Mouse (Mus musculus) embryonic fibroblast, embryonic 13.5 days (primary cell): ENCODE results near the gene Ints5. TPM values are rescaled to one million over a fixed set of nuclear protein-coding genes. Genes with fewer than 3 reads are reported as not detected.

Experiments used
- H3K27ac ChIP-seq: 2 replicates; pipeline ENCODE4 v1.5.1; 2012; ENCODE audit warnings: low read length, control low read depth, inconsistent platforms; ENCODE audit not compliant: insufficient read depth
- H3K4me1 ChIP-seq: 2 replicates; pipeline ENCODE4 v1.6.1; 2011; ENCODE audit warnings: low read length; ENCODE audit not compliant: control insufficient read depth, insufficient read depth
- H3K4me3 ChIP-seq: 2 replicates; pipeline ENCODE4 v1.5.1; 2011; ENCODE audit warnings: mild to moderate bottlenecking, control low read depth, low read length; ENCODE audit not compliant: insufficient read depth
- CTCF ChIP-seq: IDR thresholded peaks from 2 replicates; pipeline ENCODE4 v1.5.1; 2011; ENCODE audit warnings: mild to moderate bottlenecking, control low read depth, low read length, moderate library complexity, borderline replicate concordance; ENCODE audit not compliant: insufficient read depth
- POLR2A ChIP-seq: IDR thresholded peaks from 2 replicates; pipeline ENCODE4 v1.6.1; 2011; ENCODE audit warnings: low read depth, mild to moderate bottlenecking, control low read depth, low read length, moderate library complexity
- polyA plus RNA-seq: library from polyadenylated mRNA; stranded (reverse); fragments of >200 nt; gene quantifications from 2 replicates; pipeline ENCODE4 v1.2.4, GENCODE M21; 2011; ENCODE audit warnings: low read depth; ENCODE audit not compliant: missing spikeins, insufficient read length

Gene Ints5
- polyA plus RNA-seq: 20.2 and 23.1 TPM in 2 replicates

DNA sequence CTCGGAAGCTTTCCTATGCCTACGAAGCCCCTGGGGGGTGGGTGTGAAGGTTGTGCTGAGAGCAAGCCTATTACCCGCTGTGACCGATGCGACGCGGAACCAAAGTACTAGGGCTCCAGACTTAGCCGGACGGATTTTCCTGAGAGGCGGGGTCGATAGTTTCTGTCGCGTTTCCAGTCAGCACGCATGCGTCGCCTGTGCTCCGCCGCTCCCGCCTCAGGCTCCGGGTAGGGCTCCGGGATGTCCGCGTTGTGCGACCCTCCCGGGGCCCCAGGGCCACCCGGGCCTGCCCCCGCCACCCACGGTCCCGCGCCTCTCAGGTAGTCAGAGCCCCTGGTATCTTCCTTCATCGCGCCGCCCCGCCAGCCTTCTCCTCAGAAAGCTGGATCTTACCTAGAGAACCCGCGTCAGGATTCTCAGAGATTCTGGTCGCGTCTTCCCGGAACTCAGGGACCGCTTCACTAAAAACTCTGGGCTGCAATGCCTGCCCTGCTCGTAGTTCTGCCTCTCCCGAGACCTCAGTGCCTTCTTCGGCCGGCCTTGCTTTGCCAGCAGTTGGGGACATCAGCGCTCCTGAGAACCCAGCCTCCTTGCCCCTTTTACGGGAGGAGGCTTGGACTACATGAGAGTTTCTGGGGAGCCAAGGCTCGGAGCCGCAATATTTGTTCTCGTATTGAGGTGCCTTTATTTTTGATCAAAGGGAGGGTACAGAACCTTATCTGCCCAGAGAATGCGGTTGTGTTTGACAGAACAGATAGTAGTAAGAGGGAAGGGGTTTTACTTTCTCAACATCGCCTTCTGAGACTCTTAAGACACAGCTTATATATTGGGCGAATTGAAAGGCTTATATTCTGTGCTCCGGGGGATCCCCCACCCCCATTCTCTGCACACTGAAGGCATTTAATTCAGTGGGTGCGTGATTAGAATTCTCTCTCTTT, at the start of gene Ints5:
Gene Ints5 (plus strand): TSS at position 177 of the 938 bp plus-strand sequence.
- Histone ChIP-seq H3K4me3 (peak within 1 kb of the TSS; percentile 100), H3K4me1 (peaks cover 7% of the 10 kb centered on the region), H3K27ac (peak within 1 kb of the TSS; percentile 45)
- TF ChIP-seq POLR2A: peak; percentile 89
- no peak for TF ChIP-seq CTCF

DNA sequence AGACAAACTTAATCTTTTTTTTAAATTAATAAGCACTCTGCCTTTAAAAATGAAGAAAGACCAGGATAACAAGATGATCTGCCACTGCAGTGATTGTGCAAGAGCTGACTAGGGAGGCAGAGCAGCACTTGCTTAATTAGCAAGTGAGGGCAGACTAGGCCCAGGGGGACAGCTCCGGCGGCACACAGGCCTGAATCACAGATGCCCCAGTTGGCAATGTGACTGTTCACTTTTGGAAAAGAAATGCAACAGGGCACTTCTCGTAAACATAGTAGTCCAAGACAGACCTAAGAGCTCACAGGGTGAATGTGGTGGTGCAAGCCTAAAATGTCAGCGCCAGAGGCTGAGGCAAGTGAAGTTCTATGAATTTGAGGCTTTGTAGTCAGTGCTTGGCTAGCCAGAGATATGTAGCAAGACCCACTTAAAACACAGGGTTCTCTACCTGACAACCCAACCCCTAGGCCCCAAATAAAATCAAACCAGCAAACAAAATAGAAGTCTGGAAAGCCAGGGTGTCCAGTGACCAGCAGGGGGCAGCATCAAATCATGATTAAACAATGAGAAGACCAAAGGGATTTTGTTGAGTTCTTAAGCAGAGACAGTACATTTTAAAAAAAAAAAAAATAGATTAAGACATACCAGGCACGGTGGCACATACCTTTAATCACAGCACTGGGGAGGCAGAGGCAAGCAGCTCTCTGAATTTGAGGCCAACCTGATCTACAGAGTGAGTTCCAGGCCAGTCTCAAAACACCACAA, 48.3 kb upstream of the Ints5 start:
- H3K4me1 ChIP-seq: no peaks in the 10 kb centered on the region
- H3K27ac ChIP-seq: no peak overlapping the region
- H3K4me3 ChIP-seq: no peak overlapping the region
- TF ChIP-seq POLR2A (no peak), CTCF (0 out of 2 replicates have a peak, but pooled peaks have one; percentile 6)

DNA sequence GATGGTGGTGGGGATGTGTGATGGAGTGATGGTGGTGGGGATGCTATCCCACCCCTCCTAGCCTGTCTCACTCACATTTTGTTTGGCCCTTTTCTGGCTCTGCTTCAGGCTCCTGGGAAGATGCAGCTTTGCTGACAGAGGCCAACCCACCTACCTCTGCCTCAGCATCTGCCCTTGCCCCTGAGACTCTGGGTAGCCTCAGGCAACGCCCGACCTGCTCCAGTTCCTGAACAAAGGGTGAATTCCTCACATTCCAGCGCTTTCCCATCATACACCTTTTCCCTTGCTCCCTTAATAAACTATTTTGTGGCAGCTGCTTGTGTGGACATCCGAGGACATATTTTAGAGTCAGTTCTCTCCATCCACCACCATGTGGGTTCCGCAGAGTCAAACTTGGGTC, 44.4 kb upstream of the Ints5 start:
- TF ChIP-seq CTCF (no peak), POLR2A (no peak)
- H3K4me3 ChIP-seq: no peak overlapping the region
- H3K4me1 ChIP-seq: 0 out of 2 replicates have a peak, but pooled peaks cover 2% of the 10 kb centered on the region
- H3K27ac ChIP-seq: no peak overlapping the region

DNA sequence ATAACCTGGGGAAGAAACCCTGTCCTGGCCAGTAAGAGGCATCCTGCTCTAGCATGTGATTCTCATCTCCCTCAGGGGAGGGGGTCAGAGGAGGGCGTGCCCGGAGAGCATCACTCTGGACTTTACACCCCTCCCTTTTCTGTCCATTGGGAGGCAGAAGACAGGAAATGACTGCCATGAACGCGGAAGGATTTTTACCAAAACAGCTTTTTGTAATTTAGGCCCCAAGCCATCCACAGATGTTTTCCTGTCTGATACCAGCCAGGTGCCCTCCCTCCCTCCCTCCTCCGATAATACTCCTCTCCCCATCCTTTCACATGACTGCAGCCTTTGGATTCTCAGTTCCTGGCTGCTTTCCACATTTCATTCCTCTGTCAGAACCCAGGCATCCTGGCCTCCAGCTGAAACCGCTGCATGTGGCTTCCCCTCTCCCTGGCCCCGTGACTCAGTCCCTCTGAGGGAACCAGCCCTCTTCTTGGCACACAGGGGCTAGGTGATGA, 42.4 kb upstream of the Ints5 start, which contains the start of gene Lrrn4cl:
Gene Lrrn4cl (plus strand): TSS at position 367 of the 500 bp plus-strand sequence.
- Histone ChIP-seq H3K4me1 (0 out of 2 replicates have a peak, but pooled peaks cover 2% of the 10 kb centered on the region), H3K4me3 (no peak within 1 kb of the TSS), H3K27ac (peak within 1 kb of the TSS; percentile 64)
- no peak for TF ChIP-seq CTCF
- TF ChIP-seq POLR2A: peak; percentile 3; the same call in 1 of the 2 replicates

DNA sequence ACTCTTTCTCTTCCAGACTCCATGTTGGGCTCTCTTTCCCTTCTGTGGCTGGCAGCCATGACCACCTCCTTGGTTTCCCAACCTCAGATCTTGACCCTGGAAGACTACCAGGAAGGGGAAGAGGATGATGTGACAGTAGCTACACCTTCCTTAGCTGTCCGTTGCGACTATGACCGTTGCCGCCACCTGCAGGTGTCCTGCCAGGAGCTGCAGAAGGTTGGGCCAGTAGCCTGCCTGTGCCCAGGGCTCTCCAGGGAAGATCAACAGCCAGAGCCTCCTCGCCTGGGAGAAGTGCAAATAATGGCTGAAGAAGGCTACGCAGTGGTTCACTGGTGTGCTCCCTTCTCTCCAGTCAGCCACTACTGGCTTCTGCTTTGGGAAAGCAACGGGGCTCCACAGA, 41.2 kb upstream of the Ints5 start:
- TF ChIP-seq CTCF (no peak), POLR2A (no peak)
- Histone ChIP-seq H3K4me1 (0 out of 2 replicates have a peak, but pooled peaks cover 2% of the 10 kb centered on the region), H3K27ac (no peak overlapping the region), H3K4me3 (no peak overlapping the region)

DNA sequence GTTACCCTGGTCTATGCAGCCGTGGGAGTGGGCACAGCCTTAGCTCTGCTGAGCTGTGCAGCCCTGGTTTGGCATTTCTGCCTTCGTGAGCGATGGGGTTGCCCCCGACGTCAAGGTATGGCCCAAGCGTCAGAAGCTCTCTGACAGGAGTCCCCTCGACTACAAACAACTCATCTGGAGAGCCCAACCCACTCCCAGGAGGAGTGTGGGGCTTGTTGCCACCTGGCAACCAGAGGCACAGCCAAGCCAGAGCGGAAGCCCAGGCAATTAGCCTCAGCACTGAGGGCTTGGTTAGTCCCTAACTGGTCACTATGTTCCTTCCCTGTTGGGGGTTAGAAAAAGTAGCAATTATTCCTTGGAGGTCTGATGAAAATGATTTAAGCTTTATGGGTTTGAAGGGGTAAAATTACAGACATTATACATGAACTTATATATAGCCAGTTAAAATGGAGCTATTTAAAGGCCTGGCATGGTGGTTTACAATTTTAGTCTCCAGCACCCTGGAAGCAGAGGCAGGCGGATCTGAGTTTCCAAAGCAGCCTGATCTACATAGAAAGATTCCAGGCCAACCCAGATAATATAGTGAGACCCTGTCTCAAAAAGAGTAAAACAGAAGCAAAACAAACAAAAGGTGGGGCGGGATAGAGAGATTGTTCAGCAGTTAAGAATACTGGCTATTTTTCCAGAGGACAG, 40.4 kb upstream of the Ints5 start:
- TF ChIP-seq POLR2A: no peak
- TF ChIP-seq CTCF: no peak
- Histone ChIP-seq H3K4me1 (0 out of 2 replicates have a peak, but pooled peaks cover 2% of the 10 kb centered on the region), H3K27ac (no peak overlapping the region), H3K4me3 (no peak overlapping the region)

DNA sequence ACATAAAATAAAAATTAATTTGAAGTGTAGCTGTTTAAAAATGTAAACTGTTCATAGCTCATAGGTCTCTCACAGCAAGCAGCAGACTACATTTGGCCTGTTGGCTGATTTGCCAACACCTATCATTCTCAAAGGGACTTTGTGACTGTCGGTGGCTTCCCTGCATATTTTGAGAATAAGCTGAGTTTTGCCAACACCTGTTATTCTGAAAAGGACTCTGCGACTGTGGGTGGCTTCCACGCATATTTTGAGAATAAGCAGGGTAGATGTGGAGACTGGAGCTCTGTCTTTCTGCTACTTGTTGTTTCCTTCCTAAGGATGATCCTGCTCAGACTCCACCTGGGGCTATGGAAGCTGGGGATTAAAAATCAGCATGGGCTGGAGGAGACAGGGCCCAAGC, 39.7 kb upstream of the Ints5 start:
- TF ChIP-seq POLR2A (no peak), CTCF (no peak)
- Histone ChIP-seq H3K4me1 (0 out of 2 replicates have a peak, but pooled peaks cover 2% of the 10 kb centered on the region), H3K4me3 (no peak overlapping the region)

DNA sequence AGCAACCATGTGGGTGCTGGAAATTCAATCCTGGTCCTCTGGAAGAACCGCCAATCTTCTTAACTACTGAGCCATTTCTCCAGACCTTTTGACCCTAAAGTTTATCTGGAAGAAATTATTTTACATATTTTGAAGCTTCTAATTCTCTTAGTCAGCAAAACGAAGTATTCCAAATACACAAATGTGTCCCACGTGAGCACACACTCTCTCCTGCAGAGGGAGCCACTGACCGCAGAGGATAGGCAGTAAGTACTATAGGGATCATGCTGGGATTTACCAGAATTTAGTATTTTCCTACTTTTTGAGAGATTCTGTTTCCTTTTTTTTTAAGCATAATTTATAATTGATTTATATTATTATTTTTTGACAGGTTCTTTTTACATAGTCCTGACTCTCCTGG, 35.1 kb upstream of the Ints5 start:
- H3K27ac ChIP-seq: no peak overlapping the region
- no peaks in the 10 kb centered on the region for H3K4me1 ChIP-seq
- TF ChIP-seq CTCF: peak; percentile 70; the same call in 1 of the 2 replicates
- TF ChIP-seq POLR2A: no peak
- no peak overlapping the region for H3K4me3 ChIP-seq

More for the DNA sequence above, 39.7 kb upstream of the Ints5 start:
- no peak overlapping the region for H3K27ac ChIP-seq

DNA sequence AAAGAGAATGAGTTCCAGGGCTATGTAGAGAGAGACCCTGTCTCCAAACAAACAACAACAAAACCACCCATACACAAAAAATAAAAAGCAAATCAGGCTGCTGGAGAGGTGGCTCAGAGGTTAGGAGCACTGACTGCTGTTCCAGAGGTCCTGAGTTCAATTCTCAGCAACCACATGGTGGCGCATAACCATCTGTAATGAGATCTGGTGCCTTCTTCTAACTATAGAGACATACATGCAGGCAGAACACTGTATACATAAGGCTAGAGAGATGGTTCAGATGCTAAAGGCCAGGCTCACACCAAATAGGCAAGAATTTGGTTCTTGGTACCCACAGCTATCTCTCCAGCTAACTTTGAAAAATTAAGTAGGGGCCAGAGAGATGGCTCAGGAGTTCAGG, 33.8 kb upstream of the Ints5 start:
- Histone ChIP-seq H3K4me3 (no peak overlapping the region), H3K27ac (no peak overlapping the region), H3K4me1 (no peaks in the 10 kb centered on the region)
- no peak for TF ChIP-seq CTCF
- TF ChIP-seq POLR2A: no peak
